Mouse (Mus musculus): ENCODE data around the gene Vcp.

The Vcp gene

DNA sequence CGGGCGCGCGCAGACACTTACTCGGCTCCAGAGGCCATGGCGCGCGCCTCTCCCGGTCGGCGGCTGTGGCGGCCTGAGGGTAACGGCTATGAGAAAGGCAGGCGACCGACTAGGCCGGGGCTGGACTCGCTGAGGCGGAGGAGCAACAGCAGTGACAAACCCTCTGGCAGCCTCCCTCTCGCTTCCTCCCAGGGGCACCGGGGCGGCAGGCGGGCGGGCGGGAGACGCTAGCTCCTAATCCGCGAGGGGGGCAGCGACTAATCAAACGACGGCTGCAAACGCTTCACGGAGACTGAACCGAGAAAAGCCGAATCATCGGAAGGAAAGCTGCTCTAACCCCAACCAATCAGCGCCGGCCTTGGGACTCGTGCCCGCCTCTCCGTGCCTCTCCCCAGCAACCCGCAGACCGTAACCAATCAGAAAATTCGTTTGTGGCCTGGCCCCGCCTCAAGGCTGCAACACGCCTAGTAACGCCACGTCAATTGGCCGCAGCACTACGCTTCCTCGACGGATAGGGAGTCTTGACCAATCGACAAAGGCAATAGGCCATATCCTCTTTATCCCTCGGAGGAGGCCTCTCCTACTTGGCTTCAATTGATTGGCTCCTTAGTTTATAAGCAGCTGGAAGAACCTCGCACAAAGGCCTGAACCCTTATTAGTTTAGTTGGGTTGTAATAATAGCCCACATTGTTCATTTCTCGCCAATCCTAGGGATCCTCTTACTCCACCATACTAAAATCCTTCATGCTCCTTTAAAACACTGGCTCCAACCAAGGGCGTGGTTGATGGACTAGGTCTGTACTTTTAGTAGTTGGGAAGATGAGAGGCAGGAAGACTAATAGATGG, at the start of gene Vcp:
Gene Vcp (minus strand): TSS at position 367 of the 846 bp plus-strand sequence.
- peak; percentile 99 for DNase-seq

DNA sequence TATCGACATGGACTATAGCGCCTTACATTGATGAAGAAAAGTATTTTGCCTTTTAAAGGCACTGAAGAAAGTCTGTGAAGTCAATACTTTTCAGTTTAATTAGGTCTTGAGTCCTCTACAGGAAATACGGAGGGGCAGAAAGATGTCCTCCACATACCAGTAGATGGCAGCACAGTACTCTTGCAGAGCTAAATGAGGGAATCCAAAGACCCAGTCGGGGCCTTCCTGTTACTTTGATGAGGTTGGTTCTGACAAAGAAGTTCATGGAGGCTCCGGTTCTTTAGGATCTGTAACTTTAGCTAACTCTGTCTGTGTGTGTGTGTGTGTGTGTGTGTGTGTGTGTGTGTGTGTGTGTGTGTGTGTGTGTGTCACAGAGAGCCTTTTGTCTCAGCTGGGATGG, 46.9 kb upstream of the Vcp start:
- DNase-seq, result peak; percentile 77

DNA sequence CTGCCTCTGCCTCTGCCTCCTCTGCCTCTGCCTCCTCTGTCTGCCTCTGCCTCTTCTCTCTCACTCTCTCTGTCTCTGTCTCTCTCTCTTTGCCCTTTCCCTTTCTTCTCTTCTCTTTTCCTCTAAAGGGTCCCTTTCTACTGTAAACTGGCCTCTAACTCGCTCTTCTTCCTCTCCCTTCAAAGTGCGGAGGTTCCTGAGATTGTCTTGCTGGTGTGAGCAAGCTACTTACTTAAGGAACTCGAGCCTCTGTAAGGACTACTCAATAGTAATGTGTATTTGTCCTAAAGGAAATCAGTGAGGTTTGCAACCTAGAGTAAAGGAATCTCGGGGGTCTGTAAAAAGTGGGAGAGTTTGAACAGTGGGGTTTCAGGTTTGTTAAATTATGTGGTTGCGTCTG, 46.3 kb upstream of the Vcp start:
- DNase-seq, result peak; percentile 14

DNA sequence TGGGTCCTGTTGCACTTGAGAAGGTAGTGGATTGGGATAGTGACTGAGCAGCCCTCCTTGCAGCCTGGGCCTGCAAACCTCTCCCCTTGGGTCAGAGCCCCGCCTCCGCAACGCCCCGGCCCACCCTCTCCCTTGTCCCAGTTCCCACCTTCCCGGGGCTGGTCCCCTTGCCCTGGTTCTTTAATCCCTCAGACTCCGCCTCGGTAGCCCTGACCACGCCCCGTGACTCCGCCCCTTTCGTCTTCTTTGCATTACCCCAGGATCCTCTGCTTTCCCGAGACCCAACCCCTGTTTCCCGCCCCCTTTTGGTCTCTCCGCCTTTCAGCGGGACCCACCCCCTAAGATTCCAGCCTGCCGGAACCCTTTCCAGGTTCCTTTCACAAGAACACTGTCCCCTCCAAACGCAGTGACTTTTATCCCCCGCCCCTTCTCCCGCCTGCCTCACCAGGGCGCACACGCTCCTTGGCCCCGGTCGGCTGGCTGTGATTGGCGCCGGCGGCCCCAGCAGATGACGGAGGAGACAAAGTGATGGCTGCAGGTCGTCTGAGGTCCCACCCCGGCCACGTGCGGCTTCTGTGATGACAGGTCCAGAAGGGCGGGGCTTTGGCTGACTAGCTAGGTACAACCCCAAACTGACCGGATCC, 45.5 kb upstream of the Vcp start, which contains the start of gene Fam214b:
Gene Fam214b (minus strand): TSS at position 562 of the 644 bp plus-strand sequence.
- DNase-seq, result peak; percentile 96

DNA sequence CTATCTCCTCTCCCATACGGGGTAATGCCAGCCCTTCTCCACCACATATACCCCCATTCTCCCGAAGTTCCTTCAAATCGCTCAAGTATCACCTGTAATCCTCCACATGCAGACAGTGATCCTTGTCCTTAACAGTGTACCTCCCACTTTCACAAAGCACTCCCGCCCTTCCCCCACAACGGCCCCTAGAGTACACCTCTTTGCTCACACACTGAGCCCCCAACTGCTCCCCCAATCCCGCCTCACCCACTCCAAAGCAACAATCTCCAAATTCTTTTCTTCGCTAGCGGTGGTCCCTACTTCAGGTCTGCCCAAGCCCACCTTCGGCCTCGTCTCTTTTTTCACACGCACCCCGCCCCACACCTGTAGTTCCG, 45.0 kb upstream of the Vcp start:
- DNase-seq, result no peak

DNA sequence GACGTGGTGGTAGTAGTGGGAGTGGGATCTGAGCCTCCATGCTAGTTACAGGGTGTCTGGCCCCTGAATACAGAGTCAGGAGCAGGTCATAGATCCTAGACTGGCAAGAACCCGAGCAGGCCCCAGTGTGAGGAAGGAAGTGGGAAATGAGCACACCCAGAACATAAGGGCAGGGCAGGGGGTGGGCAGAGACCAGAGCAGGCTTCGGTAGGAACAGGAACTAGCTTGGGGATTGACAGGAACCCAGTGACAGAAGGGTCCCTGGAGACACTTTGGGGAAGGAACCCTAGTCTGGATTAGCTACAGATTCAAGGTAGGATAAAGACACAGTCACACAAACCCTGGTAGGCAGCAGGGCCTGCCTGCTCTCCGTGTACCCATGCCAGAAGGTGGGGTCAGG, 44.4 kb upstream of the Vcp start:
- peak; percentile 57 for DNase-seq

DNA sequence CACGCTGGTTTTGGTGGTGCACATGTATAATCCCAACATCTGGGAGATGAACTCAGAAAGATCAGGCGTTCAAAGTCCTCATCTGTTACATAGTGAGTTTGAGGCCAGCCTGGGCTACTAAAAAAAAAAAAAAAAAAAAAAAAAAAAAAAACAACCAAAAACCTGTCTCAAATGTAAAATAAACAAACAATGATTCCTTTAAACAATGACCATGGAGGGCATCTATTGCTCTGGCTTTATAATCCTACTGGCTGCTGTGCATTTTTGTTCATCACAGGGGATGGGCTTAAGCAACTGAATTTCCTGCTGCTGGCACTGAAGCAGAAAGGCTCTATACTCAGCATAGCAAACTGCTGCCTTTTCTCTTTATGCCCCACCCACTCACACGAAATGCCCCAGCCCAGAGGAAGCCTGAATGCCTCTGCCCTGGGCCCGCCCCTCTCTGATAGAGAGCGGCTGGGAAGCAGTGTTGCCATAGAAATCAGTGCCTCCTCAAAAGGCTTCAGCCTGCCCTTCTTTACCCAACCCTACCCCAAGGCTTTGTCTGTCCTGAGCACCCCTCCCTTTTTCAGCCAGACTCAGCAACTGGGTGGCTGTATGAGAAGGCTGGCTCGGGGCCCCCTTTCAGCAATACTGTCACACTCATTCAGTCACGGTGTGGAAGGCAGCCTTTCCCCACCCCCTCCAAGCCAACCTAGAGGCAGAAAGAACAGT, 43.5 kb upstream of the Vcp start:
- DNase-seq, result peak; percentile 59

DNA sequence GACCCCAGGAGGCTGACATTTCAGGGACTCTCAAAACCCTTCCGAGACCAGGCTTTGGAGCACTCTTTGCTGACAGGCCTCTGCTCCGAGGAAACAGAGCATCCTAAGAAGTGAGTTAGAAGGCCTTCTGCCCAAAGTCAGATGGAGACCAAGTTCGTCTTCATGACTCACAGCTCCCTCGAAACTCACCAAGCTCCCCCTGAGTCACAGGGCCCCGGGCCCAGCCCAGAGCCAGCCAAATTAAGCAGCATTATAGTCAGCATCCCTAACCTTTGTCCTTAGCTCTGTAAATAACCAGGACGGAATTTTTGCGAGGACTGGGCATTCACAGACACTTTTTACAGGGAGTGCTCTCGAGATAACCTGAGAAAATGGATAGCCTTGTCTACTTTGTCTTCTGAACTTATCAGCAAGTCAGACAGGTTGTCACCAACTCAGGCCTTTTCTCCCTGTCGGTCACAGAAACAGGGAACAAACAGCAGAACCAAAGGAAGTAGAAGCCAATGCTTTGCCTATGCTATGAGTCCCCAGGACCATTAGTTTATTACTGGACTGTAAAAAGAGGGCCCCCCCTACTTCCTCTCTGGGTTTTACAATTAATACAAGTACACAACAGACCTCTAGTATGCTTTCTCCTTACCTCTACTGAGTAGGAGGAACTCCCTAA, 40.7 kb upstream of the Vcp start:
- DNase-seq, result peak; percentile 44

DNA sequence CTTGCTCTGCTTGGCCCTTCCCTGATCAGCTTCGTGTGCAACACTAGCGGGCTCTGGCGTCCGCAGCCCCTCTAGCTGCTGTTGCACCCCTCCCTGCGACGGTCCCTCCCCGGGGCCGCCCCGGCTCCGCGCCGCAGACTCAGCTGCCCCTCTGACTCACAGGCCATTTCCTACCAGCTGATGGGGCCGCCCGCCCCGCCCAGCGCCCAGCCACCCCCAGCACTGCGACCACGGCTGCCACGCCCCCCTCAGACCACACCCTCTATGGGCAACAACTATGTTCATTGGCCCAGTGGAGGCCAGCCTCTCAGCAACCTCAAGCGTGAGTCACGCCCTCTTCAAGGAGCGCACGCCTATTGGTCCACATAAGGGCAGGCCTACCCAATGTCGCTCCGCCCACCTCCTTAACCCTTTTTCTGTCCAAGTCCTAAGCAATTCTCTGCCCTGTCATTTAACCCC, 39.8 kb upstream of the Vcp start:
- peak; percentile 97 for DNase-seq

DNA sequence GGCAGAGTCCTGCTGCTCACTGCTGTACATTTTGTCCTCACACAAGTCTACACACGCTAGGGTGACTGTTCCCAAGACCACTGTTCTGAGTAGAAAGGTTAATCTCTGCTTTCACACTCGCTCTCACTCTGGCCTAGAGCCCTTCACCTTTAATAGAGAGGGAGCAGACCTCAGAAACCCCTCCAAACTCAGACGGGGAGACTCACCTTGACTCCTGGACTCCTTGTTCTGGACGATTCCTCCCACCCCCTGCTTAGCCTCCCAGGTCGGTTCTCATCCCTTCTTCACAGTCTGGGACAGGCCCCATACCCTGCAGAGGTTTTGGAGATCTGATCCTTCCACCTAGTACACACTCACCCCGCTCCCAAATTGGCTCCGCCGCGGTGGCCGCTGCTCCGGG, 39.3 kb upstream of the Vcp start:
- no peak for DNase-seq

DNA sequence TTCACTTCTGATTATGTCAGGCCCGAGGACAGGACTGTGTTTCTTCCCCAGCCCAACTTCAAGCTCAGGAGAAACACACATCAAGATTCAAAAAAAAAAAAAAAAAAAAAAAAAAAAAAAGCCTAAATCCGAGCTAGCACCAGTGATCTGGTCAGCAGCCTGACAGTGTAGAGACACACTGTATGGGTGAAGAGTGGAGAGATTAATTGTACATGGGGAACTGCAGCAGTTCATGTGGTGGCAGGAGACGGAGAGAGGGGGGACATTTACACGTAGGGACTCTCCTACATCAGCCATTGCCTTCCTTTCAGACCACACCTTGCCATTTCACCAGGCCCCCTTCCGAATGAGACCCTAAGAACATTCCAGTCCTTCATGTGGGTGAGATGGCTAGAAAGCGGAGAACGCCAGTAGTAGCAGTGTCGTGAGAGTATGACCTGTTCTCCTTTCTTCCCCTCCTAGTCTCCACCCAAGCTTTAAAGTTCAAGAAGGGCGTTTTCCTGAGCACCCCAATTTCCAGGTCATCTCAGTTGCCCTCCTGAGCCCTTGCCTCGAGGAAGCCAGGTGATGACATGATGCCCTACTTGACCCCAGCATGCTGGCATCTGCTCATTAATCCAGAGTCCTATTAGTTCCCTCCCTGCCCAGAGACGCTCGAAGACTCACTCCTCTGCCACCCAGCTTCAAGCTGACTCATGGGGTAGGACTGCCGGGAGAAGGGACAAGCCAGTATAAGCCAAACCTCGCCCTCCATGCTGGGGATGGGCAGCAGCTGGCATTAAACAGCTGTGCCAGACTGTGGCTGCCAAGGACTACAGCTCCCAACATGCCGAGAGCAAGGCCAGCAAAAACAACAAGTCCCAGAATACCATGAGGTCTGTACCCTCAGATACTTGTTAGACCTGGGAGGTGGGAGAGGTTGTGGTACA, 38.5 kb upstream of the Vcp start:
- DNase-seq, result peak; percentile 62

DNA sequence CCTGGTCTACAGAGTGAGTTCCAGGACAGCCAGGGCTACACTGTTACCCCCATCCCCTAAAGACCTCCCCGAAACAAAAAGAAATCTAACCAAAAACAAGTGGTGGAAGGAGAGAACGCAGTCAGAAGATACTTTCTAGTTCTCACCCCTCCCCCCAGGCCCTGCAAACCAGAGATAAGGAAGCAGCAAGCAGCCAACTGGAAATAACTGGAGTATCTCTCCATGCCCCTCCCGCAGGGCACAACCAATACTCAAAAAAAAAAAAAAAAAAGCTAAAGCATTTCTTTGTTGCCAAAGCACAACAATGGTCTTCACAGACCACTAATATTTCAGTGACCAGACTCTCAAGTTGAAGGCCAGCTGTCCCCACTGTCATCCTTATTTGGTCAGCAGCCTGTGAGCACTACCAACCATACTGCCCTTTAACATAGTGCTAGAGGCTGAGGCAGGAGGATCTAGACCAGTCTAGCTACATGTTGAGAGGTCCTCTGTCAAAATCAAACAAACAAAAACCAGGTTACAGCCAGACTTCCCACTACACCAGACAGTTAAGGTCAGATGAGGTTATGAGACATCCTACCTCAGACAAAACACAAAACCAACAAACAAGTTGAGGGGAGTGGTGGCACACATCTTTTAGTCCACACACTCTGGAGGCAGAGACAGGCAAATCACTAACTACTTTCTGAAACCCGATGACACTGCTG, 37.7 kb upstream of the Vcp start:
- peak; percentile 26 for DNase-seq

DNA sequence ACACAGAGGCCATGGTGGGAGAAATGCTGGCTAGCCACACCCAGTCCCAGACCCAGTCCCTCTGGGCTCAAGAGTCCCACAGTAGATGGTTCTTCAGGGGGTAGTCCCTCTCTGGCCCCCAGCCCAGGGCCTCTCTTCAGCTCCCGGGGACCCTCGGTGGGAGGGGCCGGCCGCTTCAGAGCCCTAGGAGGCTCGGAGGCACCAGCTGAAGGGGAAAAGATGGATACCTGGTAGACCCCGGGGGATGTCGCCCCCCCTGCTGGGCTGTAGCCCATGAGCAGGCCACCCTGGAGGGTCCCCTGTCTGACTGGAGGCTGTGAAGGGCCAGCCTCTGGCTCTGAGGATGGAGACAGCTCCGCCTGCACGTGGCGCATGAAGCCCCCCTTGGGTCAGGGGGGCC, 36.0 kb upstream of the Vcp start:
- peak; percentile 57 for DNase-seq

DNA sequence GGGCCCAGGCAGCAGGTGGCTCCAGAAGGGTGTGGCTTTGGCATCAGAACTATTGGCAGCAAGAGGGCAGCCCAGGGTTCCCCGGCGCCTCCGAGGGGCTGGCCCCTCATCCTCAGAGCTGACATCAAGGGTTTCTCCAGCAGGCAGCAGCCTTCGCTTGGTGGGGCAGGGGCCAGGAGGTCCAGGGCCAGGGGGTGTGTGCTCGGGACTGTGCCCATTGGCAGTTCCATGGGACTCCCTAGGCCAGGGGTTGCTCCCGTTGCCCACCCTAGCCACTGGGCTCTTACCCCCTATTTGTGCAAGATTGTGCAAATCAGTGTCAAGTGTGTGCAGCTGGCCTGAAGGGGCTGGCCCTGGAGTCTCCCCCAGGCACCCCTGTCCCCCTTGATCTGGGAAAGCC, 35.5 kb upstream of the Vcp start:
- DNase-seq, result peak; percentile 45

DNA sequence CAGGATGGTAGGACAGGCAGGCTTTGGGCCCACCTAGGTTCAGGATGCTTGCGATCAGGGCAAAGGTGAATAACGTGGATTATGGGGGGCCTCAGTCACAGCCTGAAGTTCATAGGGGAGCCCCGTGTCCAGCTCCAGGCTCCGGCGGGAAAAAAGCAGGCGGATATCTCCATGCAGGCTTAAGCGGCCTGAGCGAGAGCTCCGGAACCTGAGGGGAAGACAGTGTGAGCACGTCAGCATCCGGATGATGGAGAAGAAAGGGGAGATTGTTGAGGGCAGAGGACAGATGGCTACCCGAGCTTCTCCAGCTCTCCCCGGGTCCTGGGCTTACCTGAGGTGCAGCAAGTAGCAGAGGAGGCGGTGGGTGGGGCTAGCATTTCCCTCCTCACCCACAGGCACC, 33.2 kb upstream of the Vcp start:
- peak; percentile 57 for DNase-seq

DNA sequence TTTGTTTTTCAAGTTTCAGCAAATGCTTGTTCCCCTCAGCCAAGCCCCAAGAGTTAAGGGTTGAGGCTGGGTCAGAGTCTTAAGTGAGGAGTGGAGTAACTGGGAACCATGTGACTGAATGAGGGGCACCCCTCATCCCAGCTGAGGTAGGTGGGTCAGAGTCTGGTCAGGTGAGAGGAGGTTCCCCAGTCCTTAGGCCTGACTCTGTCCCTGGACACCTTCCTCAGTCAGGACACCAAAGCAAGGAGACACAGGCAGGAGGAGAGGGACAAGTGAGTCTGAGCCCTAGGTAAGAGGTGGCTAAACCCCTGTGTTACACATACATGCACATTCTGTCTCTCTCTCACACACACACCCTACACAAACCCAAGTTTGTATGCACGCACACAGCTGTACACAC, 32.2 kb upstream of the Vcp start:
- DNase-seq, result peak; percentile 38

DNA sequence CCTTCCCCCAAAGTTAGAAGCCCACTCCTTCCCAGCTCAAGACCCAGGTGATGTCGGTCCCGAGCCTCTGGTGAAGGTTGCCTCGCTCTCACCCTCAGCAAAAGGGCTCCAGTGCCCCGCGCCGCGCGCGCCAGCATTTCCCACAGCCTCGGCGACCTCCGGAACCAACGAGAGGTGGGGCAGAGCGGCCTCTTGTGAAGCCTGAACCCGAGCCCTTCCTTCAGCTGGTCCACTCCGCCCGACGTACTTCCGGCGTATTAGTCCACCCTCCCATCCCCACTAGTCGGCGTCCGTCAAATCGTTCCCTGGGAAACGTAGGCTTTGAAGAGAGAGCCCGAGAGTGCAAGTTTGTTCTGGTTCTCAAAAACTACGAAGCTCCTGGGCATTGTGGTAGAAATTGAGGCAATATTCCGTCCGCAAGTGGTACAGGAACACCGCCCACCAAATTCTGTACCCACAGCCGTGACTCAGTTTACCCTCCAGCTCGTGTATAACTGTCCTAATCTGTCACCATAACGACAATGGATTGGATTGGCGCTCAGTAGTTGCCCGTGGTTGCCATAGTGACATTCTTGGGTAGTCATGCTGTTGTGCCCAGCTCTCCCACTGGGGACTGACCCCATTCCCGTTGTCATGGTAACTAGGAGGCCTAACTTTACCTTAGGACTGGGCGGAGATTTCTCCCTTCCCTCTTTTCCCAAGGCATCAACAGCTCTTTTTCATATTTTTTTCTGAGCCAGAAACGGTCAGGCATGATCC, 31.1 kb upstream of the Vcp start, which contains the start of gene Stoml2:
Gene Stoml2 (minus strand): TSS at position 474 of the 759 bp plus-strand sequence.
- DNase-seq, result peak; percentile 96

DNA sequence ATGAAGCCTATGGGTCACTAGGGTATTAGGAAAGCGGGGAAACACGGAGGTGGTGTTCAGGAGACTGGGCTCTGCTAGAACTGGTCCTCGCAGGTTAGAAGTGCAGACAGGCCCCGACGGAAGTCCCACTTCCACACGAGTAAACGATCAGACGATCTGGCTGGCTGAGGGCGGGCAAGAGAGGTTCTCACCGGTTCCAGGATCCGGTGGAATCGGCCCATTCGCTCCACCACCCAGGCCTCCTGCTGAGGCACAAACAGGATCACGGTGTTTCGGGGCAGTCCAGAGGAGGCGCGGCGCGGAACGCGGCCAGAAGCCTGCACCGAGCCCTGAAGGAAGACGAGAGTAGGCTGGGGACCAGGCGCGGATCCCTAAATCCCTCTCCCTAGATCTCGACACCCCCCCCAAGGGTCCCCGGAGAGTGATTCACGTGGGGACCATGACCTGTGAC, 30.5 kb upstream of the Vcp start:
- DNase-seq, result no peak

DNA sequence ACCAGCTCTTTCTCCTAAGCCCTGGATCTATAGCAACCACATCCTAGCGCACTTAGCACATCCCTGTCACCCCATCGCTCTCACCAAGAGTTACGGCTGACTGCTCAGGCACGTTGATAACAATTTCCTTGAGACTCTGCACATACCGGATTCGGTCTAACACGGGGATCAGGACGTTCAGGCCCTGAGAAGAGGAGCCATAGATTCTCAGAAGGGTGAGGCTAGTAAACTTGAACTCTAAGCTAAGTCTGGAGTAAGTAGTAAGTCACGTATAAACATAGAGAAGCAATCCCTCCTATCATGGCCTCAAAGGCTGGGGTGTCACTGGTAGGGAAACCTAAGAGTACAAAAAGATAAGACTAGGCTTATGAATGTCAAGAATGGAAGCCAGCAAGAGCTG, 30.0 kb upstream of the Vcp start:
- DNase-seq, result peak; percentile 30

DNA sequence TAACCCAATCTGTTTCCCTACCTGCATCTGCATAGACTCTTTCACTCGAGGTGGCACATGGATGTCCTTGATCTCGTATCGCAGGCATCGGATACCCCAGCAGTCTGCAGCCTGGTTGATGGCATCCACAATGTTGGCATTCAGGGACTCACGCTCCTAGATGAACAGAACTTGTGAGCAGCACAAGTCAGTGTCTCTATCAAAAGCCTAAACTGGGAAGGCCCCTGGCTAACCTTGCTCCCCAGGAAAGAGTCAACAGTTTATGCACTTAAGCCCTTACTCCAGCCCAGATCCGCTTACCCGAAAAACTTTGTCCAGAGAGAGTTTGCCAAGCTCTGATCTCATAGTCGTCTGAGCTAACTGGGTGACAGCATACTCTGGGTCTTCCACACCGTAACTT, 29.4 kb upstream of the Vcp start:
- peak; percentile 31 for DNase-seq
